Mouse (Mus musculus) heart, embryonic 14.5 days (tissue): ENCODE measurements at regions not wholly inside any gene's neighbourhood (a gene's known extent, or its start where the extent isn't known, plus 50 kb on each side); places are given as distances from the start of the nearest gene placed in this dataset.
"Not testable (repeated sequence)": the region's sequence is repeated elsewhere in the genome, so short reads cannot be mapped to it uniquely, and the experiment has no call there.

Source experiments
- ATAC-seq: fragments of 200-750 bp; cut with Nextera tagmentation; 2 replicates; pipeline ENCODE4 v1.8.0; 2017; ENCODE audit warnings: low read depth, moderate TSS enrichment; ENCODE audit not compliant: insufficient number of reproducible peaks, insufficient read depth, low FRiP score
- H3K27ac ChIP-seq, 2 experiments: fragments of 200-500 bp in 1 of 2; fragments of 300-500 bp in 1 of 2; sonication (generic) in 1 of 2; replicated peaks in 1 of 2; 2 replicates each; pipeline ENCODE4 v1.5.1; 2012 to 2014; ENCODE audit warnings: low read depth in 2 of 2, low read length in 2 of 2, control low read depth in 1 of 2, mild to moderate bottlenecking in 1 of 2, mixed read lengths in 1 of 2; ENCODE audit not compliant: control insufficient read depth in 1 of 2, insufficient read depth in 1 of 2
- H3K27me3 ChIP-seq: fragments of 300-500 bp; sonication (generic); 2 replicates; pipeline ENCODE4 v1.6.1; 2014; ENCODE audit warnings: mild to moderate bottlenecking, low read length, control low read depth; ENCODE audit not compliant: control insufficient read depth, insufficient read depth
- H3K36me3 ChIP-seq: fragments of 300-500 bp; sonication (generic); 2 replicates; pipeline ENCODE4 v1.6.1; 2014; ENCODE audit warnings: mild to moderate bottlenecking, control low read depth, low read length, mixed read lengths; ENCODE audit not compliant: control insufficient read depth, insufficient read depth
- H3K4me1 ChIP-seq, 2 experiments: fragments of 200-500 bp in 1 of 2; fragments of 300-500 bp in 1 of 2; sonication (generic) in 1 of 2; 2 replicates each; pipeline ENCODE4 v1.6.1; 2012 to 2014; ENCODE audit warnings: low read length in 2 of 2, control low read depth in 1 of 2, mixed read lengths in 1 of 2; ENCODE audit not compliant: control insufficient read depth in 2 of 2, insufficient read depth in 2 of 2
- H3K4me2 ChIP-seq: fragments of 300-500 bp; sonication (generic); 2 replicates; pipeline ENCODE4 v1.6.1; 2014; ENCODE audit warnings: mild to moderate bottlenecking, low read length
- H3K4me3 ChIP-seq, 2 experiments: fragments of 200-500 bp in 1 of 2; fragments of 300-500 bp in 1 of 2; sonication (generic) in 1 of 2; 2 replicates each; pipeline ENCODE4 v1.5.1; 2012 to 2014; ENCODE audit warnings: low read length in 2 of 2, mild to moderate bottlenecking in 2 of 2, control low read depth in 1 of 2, low read depth in 1 of 2, moderate library complexity in 1 of 2; ENCODE audit not compliant: control insufficient read depth in 1 of 2, insufficient read depth in 1 of 2
- H3K9ac ChIP-seq: fragments of 300-500 bp; sonication (generic); 2 replicates; pipeline ENCODE4 v1.6.1; 2014; ENCODE audit warnings: mild to moderate bottlenecking, low read length
- H3K9me3 ChIP-seq: fragments of 300-500 bp; sonication (generic); 2 replicates; pipeline ENCODE4 v1.6.1; 2016; ENCODE audit warnings: low read length, control low read depth; ENCODE audit not compliant: control insufficient read depth
- WGBS: fragments of 180-500 bp; shearing (Covaris S2); extraction: QIAGEN DNeasy Blood & Tissue Kit; methylation state at CpG from one replicate; pipeline ENCODE4 v1.1.7; 2014; 5-methylcytosine and 5-hydroxymethylcytosine counted together

- H3K4me2 ChIP-seq, ATAC-seq, H3K4me3 ChIP-seq, H3K27ac ChIP-seq, H3K27me3 ChIP-seq, H3K36me3 ChIP-seq, H3K9ac ChIP-seq, H3K4me1 ChIP-seq: not testable (repeated sequence)
- peaks cover 27% of the 10 kb centered on the region for H3K9me3 ChIP-seq
- 92% methylated on average over 1 of the region's 2 CpGs for WGBS
Observed at GRCm38 (mm10) chr17:17197229-17197628, 76.0 kb downstream of the Zfp97 start.

- no peaks in the 10 kb centered on the region for H3K36me3 ChIP-seq
- ATAC-seq = no peak
- H3K4me2 ChIP-seq = no peak overlapping the region
- H3K4me3 ChIP-seq = no peak overlapping the region
- H3K9me3 ChIP-seq = no peaks in the 10 kb centered on the region
- no peaks in the 10 kb centered on the region for H3K4me1 ChIP-seq
- H3K9ac ChIP-seq = no peak overlapping the region
- no peaks in the 10 kb centered on the region for H3K27me3 ChIP-seq
- H3K27ac ChIP-seq = no peak overlapping the region
- 19% methylated on average over 2 of the region's 2 CpGs for WGBS
Observed at GRCm38 (mm10) chr17:17229069-17229468, 107.9 kb downstream of the Zfp97 start.

GRCm38 (mm10) chr17:17234329-17235185 is 113.3 kb downstream of the Zfp97 start:
- not testable (repeated sequence) for H3K27me3 ChIP-seq, H3K9me3 ChIP-seq, H3K36me3 ChIP-seq, H3K4me1 ChIP-seq
- Histone ChIP-seq H3K4me3 (peak overlapping the region; percentile 56 to 92), H3K27ac (peak overlapping the region; percentile 71 to 97), H3K4me2 (peak overlapping the region; percentile 71), H3K9ac (peak overlapping the region; percentile 74)
- ATAC-seq = peak; percentile 100
- WGBS = under 1% methylated on average over 15 of the region's 22 CpGs

GRCm38 (mm10) chr17:17235186-17235482 is 113.9 kb downstream of the Zfp97 start:
- H3K36me3 ChIP-seq, H3K9me3 ChIP-seq, ATAC-seq, H3K4me1 ChIP-seq, H3K27me3 ChIP-seq: not testable (repeated sequence)
- under 1% methylated on average over 5 of the region's 5 CpGs for whole genome bisulfite sequencing
- H3K4me2 ChIP-seq = peak overlapping the region; percentile 71
- H3K9ac ChIP-seq = peak overlapping the region; percentile 74
- H3K4me3 ChIP-seq = peak overlapping the region; percentile 56 to 69
- H3K27ac ChIP-seq = peak overlapping the region; percentile 67 to 72
